Mouse (Mus musculus): ENCODE data around the gene Mxd3. TPM values are rescaled to one million over a fixed set of nuclear protein-coding genes. Genes with fewer than 3 reads are reported as not detected.

Mxd3 gene
- polyA plus RNA-seq, 1 experiment = 14.3 TPM

- TF ChIP-seq CTCF (IDR thresholded peaks at IDR 0.05; ENCODE audit: extremely low read depth, insufficient read depth, insufficient read length, insufficient replicate concordance) (no peak), POLR2A (IDR thresholded peaks at IDR 0.05; ENCODE audit: low read depth, low read length) (no peak)
- no peaks in the 10 kb centered on the region for H3K27me3 ChIP-seq (ENCODE audit: control insufficient read depth, insufficient read depth, low read length)
- H3K4me3 ChIP-seq (ENCODE audit: extremely low read depth, insufficient read depth, insufficient read length) = no peak overlapping the region
- WGBS = 89% methylated on average over 4 of the region's 4 CpGs
- no peaks in the 10 kb centered on the region for H3K36me3 ChIP-seq (ENCODE audit: control insufficient read depth, insufficient read depth, low read length)
- no peak for DNase-seq (ENCODE audit: low read depth in 1 of 2, low spot score in 2 of 2)
- H3K27ac ChIP-seq (ENCODE audit: insufficient read depth, low read length) = no peak overlapping the region
- no peaks in the 10 kb centered on the region for H3K4me1 ChIP-seq (ENCODE audit: control insufficient read depth, insufficient read depth, insufficient read length)
Observed at GRCm38 (mm10) chr13:55335701-55336100, 6.1 kb upstream of the Mxd3 start.

GRCm38 (mm10) chr13:55332331-55332730 lies 2.7 kb upstream of the Mxd3 start:
- H3K27ac ChIP-seq (ENCODE audit: insufficient read depth, low read length) = no peak overlapping the region
- TF ChIP-seq CTCF (IDR thresholded peaks at IDR 0.05; ENCODE audit: extremely low read depth, insufficient read depth, insufficient read length, insufficient replicate concordance) (no peak), POLR2A (IDR thresholded peaks at IDR 0.05; ENCODE audit: low read depth, low read length) (no peak)
- H3K4me1 ChIP-seq (ENCODE audit: control insufficient read depth, insufficient read depth, insufficient read length) = peaks cover 16% of the 10 kb centered on the region; the same call in 1 of the 2 replicates
- H3K36me3 ChIP-seq (ENCODE audit: control insufficient read depth, insufficient read depth, low read length) = no peaks in the 10 kb centered on the region
- no peak for DNase-seq (ENCODE audit: low read depth in 1 of 2, low spot score in 2 of 2)
- no peak overlapping the region for H3K4me3 ChIP-seq (ENCODE audit: extremely low read depth, insufficient read depth, insufficient read length)
- WGBS = 88% methylated on average over 3 of the region's 3 CpGs
- H3K27me3 ChIP-seq (ENCODE audit: control insufficient read depth, insufficient read depth, low read length) = no peaks in the 10 kb centered on the region

GRCm38 (mm10) chr13:55330567-55331400 lies 1.2 kb upstream of the Mxd3 start:
- no peak overlapping the region for H3K4me3 ChIP-seq (ENCODE audit: extremely low read depth, insufficient read depth, insufficient read length)
- 74% methylated on average over 14 of the region's 14 CpGs for WGBS
- no peak overlapping the region for H3K27ac ChIP-seq (ENCODE audit: insufficient read depth, low read length)
- H3K36me3 ChIP-seq (ENCODE audit: control insufficient read depth, insufficient read depth, low read length) = peaks cover 3% of the 10 kb centered on the region
- H3K27me3 ChIP-seq (ENCODE audit: control insufficient read depth, insufficient read depth, low read length) = no peaks in the 10 kb centered on the region
- H3K4me1 ChIP-seq (ENCODE audit: control insufficient read depth, insufficient read depth, insufficient read length) = peaks cover 16% of the 10 kb centered on the region; the same call in 1 of the 2 replicates
- TF ChIP-seq CTCF (IDR thresholded peaks at IDR 0.05; ENCODE audit: extremely low read depth, insufficient read depth, insufficient read length, insufficient replicate concordance) (no peak), POLR2A (IDR thresholded peaks at IDR 0.05; ENCODE audit: low read depth, low read length) (no peak)
- no peak for DNase-seq (ENCODE audit: low read depth in 1 of 2, low spot score in 2 of 2)

GRCm38 (mm10) chr13:55329109-55329682 lies 427 bp downstream of the Mxd3 start:
- Histone ChIP-seq H3K4me3 (ENCODE audit: extremely low read depth, insufficient read depth, insufficient read length) (peak overlapping the region; percentile 60), H3K27me3 (ENCODE audit: control insufficient read depth, insufficient read depth, low read length) (no peaks in the 10 kb centered on the region), H3K27ac (ENCODE audit: insufficient read depth, low read length) (peak overlapping the region; percentile 35), H3K36me3 (ENCODE audit: control insufficient read depth, insufficient read depth, low read length) (peaks cover 14% of the 10 kb centered on the region), H3K4me1 (ENCODE audit: control insufficient read depth, insufficient read depth, insufficient read length) (peaks cover 16% of the 10 kb centered on the region; the same call in 1 of the 2 replicates)
- no peak for DNase-seq (ENCODE audit: low read depth in 1 of 2, low spot score in 2 of 2)
- no peak for TF ChIP-seq CTCF (IDR thresholded peaks at IDR 0.05; ENCODE audit: extremely low read depth, insufficient read depth, insufficient read length, insufficient replicate concordance)
- TF ChIP-seq POLR2A (IDR thresholded peaks at IDR 0.05; ENCODE audit: low read depth, low read length) = no peak
- 2% methylated on average over 28 of the region's 29 CpGs for WGBS

GRCm38 (mm10) chr13:55328641-55329040 lies 982 bp downstream of the Mxd3 start:
- WGBS = 78% methylated on average over 4 of the region's 4 CpGs
- Histone ChIP-seq H3K36me3 (ENCODE audit: control insufficient read depth, insufficient read depth, low read length) (peaks cover 18% of the 10 kb centered on the region), H3K27ac (ENCODE audit: insufficient read depth, low read length) (no peak overlapping the region), H3K4me3 (ENCODE audit: extremely low read depth, insufficient read depth, insufficient read length) (peak overlapping the region; percentile 60; the same call in 1 of the 2 replicates), H3K4me1 (ENCODE audit: control insufficient read depth, insufficient read depth, insufficient read length) (peaks cover 16% of the 10 kb centered on the region; the same call in 1 of the 2 replicates), H3K27me3 (ENCODE audit: control insufficient read depth, insufficient read depth, low read length) (no peaks in the 10 kb centered on the region)
- no peak for TF ChIP-seq POLR2A (IDR thresholded peaks at IDR 0.05; ENCODE audit: low read depth, low read length)
- no peak for TF ChIP-seq CTCF (IDR thresholded peaks at IDR 0.05; ENCODE audit: extremely low read depth, insufficient read depth, insufficient read length, insufficient replicate concordance)
- DNase-seq (ENCODE audit: low read depth in 1 of 2, low spot score in 2 of 2) = no peak

GRCm38 (mm10) chr13:55328171-55328570 lies 1.5 kb downstream of the Mxd3 start:
- H3K27me3 ChIP-seq (ENCODE audit: control insufficient read depth, insufficient read depth, low read length) = no peaks in the 10 kb centered on the region
- peaks cover 21% of the 10 kb centered on the region for H3K36me3 ChIP-seq (ENCODE audit: control insufficient read depth, insufficient read depth, low read length)
- no peak overlapping the region for H3K27ac ChIP-seq (ENCODE audit: insufficient read depth, low read length)
- no peak for TF ChIP-seq POLR2A (IDR thresholded peaks at IDR 0.05; ENCODE audit: low read depth, low read length)
- no peak for TF ChIP-seq CTCF (IDR thresholded peaks at IDR 0.05; ENCODE audit: extremely low read depth, insufficient read depth, insufficient read length, insufficient replicate concordance)
- peaks cover 16% of the 10 kb centered on the region; the same call in 1 of the 2 replicates for H3K4me1 ChIP-seq (ENCODE audit: control insufficient read depth, insufficient read depth, insufficient read length)
- H3K4me3 ChIP-seq (ENCODE audit: extremely low read depth, insufficient read depth, insufficient read length) = peak overlapping the region; percentile 4; the same call in 1 of the 2 replicates
- WGBS = 84% methylated on average over 6 of the region's 6 CpGs
- DNase-seq (ENCODE audit: low read depth in 1 of 2, low spot score in 2 of 2) = no peak

Data from spleen, adult 2 months (tissue).